Mouse (Mus musculus) stomach, postnatal 0 days (tissue): Measurements from ENCODE around the gene Fam83g. TPM values are rescaled to one million over a fixed set of nuclear protein-coding genes. Genes with fewer than 3 reads are reported as not detected.

Experiments used
- ATAC-seq: fragments of 200-750 bp; cut with Nextera tagmentation; 2 replicates; pipeline ENCODE4 v1.8.0; 2017; ENCODE audit not compliant: low FRiP score, low TSS enrichment
- DNase-seq: peaks from one replicate; pipeline ENCODE4 v3.0.0-alpha.2; 2016; ENCODE audit warnings: low spot score
- H3K27ac ChIP-seq: fragments of 300-500 bp; sonication (generic); replicated peaks from 2 replicates; pipeline ENCODE4 v1.5.1; 2014; ENCODE audit warnings: mild to moderate bottlenecking, control low read depth
- H3K27me3 ChIP-seq: fragments of 300-500 bp; sonication (generic); 2 replicates; pipeline ENCODE4 v1.6.1; 2014; ENCODE audit warnings: low read length; ENCODE audit not compliant: control insufficient read depth, insufficient read depth
- H3K36me3 ChIP-seq: fragments of 300-500 bp; sonication (generic); 2 replicates; pipeline ENCODE4 v1.6.1; 2014; ENCODE audit warnings: low read length, mixed read lengths; ENCODE audit not compliant: control insufficient read depth, insufficient read depth
- H3K4me1 ChIP-seq: fragments of 300-500 bp; sonication (generic); replicated peaks from 2 replicates; pipeline ENCODE4 v1.6.1; 2014; ENCODE audit warnings: antibody characterized with exemption; ENCODE audit not compliant: control insufficient read depth, insufficient read depth
- H3K4me2 ChIP-seq: fragments of 300-500 bp; sonication (generic); replicated peaks from 2 replicates; pipeline ENCODE4 v1.6.1; 2014; ENCODE audit warnings: low read depth, mild to moderate bottlenecking, control low read depth, moderate library complexity
- H3K4me3 ChIP-seq: fragments of 300-500 bp; sonication (generic); 2 replicates; pipeline ENCODE4 v1.5.1; 2014; ENCODE audit warnings: low read depth, low read length, control low read depth
- H3K9ac ChIP-seq: fragments of 300-500 bp; sonication (generic); 2 replicates; pipeline ENCODE4 v1.6.1; 2014; ENCODE audit warnings: mild to moderate bottlenecking, low read length, control low read depth, mixed read lengths
- H3K9me3 ChIP-seq: fragments of 300-500 bp; sonication (generic); 2 replicates; pipeline ENCODE4 v1.6.1; 2016; ENCODE audit warnings: low read length; ENCODE audit not compliant: control insufficient read depth
- CTCF ChIP-seq: IDR thresholded peaks from 2 replicates; pipeline ENCODE4 v1.5.1; 2016; ENCODE audit warnings: antibody characterized with exemption, low read depth, mild to moderate bottlenecking, moderate library complexity
- EP300 ChIP-seq: optimal IDR thresholded peaks from 2 replicates; pipeline ENCODE3; 2016; ENCODE audit warnings: antibody characterized with exemption
- WGBS: fragments of 180-500 bp; shearing (Covaris S2); extraction: QIAGEN DNeasy Blood & Tissue Kit; methylation state at CpG from one replicate; pipeline ENCODE4 v1.1.7; 2014; 5-methylcytosine and 5-hydroxymethylcytosine counted together
- polyA plus RNA-seq: library from polyadenylated mRNA; unstranded; fragments of >200 nt; fragmentation: Nextera tagmentation; extraction: Ambion mirVana; gene quantifications from 2 replicates; pipeline ENCODE4 v1.2.1, GENCODE M21; 2015

Gene Fam83g
- polyA plus RNA-seq, 1 experiment from 2014 or later: 4.5 TPM

DNA sequence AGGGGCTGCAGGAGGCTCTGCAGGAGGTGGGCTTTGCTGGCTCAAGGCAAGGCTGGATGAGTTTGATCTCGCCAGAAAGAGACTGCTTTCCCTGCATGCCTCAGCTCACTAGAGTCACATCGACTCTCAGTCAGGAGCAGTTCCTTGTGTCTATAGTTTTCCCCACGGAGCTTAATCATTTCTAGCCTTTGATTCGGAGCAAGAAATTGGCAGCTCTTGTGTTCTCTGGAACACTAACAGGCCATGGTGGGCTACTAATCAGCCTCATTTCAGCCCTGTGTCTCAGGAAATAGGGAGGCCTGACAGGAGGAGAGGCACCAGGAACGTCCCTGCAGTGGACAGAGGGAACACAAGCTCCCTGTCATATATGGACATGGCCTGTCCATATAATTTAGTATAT is 34.1 kb downstream of the Fam83g start:
- TF ChIP-seq EP300: no peak
- TF ChIP-seq CTCF: no peak
- 69% methylated on average over 5 of the region's 5 CpGs for WGBS

DNA sequence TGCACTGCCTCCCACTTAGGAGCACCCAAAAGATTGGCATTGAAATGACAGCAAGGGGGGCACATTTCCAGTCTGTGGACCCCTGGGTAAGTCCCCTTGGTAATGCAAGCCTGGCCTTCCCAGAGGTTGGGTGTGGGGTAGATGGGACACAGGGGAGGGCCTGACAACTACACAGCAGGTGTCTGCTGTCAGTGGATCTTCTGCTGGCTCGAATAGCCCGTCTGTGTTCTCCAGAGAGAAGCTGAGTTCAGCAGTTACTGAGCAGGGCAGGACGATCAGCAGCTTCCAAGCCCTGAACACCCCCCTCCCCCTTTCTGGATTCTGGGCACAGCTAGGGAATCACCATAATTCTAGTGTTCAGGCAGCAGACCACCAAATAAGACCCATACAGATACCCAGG is 35.5 kb downstream of the Fam83g start:
- no peaks in the 10 kb centered on the region for H3K4me1 ChIP-seq
- H3K4me2 ChIP-seq: no peak overlapping the region
- no peaks in the 10 kb centered on the region for H3K36me3 ChIP-seq
- DNase-seq (no peak), ATAC-seq (no peak)
- H3K27ac ChIP-seq: no peak overlapping the region
- H3K9ac ChIP-seq: no peak overlapping the region
- no peak overlapping the region for H3K4me3 ChIP-seq
- H3K27me3 ChIP-seq: no peaks in the 10 kb centered on the region
- H3K9me3 ChIP-seq: no peaks in the 10 kb centered on the region
- TF ChIP-seq CTCF (no peak), EP300 (no peak)
- 51% methylated on average over 3 of the region's 3 CpGs for WGBS

More for the DNA sequence above, 34.1 kb downstream of the Fam83g start:
- no peak overlapping the region for H3K27ac ChIP-seq
- H3K9me3 ChIP-seq: no peaks in the 10 kb centered on the region
- no peaks in the 10 kb centered on the region for H3K36me3 ChIP-seq
- ATAC-seq (no peak), DNase-seq (no peak)
- no peaks in the 10 kb centered on the region for H3K27me3 ChIP-seq
- H3K4me2 ChIP-seq: no peak overlapping the region
- no peak overlapping the region for H3K9ac ChIP-seq
- no peaks in the 10 kb centered on the region for H3K4me1 ChIP-seq
- H3K4me3 ChIP-seq: no peak overlapping the region

DNA sequence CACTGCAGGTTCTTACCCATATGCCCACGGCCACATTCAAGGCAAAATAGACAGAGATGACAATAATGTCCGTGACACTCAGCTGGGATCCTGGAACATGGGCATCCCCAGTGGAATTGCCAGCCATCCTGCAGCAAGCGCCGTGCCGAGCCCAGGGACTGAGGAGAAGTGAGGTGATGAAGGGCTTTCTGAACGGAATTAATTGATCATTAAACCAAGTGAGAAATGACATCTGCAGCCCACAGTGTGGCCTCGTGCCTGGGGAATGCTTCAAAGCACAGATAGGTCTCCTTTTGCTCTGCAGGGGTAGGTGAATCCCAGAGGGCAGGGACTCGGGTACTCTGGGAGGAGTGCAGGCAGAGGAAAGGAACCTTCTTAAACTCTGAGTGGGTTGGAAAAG is 35.9 kb downstream of the Fam83g start:
- Histone ChIP-seq H3K4me1 (no peaks in the 10 kb centered on the region), H3K27me3 (no peaks in the 10 kb centered on the region), H3K4me2 (no peak overlapping the region), H3K4me3 (no peak overlapping the region), H3K9me3 (no peaks in the 10 kb centered on the region), H3K36me3 (no peaks in the 10 kb centered on the region), H3K27ac (no peak overlapping the region), H3K9ac (no peak overlapping the region)
- no peak for ATAC-seq
- DNase-seq: no peak
- 72% methylated on average over 8 of the region's 8 CpGs for WGBS
- TF ChIP-seq CTCF (no peak), EP300 (no peak)

DNA sequence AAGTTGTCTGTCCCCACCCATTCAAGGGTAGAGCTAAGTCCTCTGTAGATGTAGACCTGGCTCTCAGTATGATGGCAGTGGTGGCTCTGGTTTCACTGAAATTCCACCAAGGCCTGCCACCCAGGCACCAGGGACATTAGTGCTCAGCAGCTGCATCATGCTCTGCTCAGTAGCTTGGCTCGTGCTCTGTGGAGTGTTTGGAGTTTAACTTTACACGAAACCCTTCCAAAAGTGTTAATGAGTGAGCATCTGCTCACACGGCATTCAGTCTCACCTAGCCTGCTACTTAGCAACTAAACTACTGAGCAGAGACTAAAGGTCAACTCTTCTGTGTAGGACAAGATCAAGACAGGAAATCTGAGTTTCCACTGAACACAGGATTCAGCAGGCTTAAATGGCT is 36.7 kb downstream of the Fam83g start, which contains the start of gene Slc5a10:
Gene Slc5a10 (minus strand): TSS at position 191 of the 400 bp plus-strand sequence.
- DNase-seq: no peak
- Histone ChIP-seq H3K9me3 (no peaks in the 10 kb centered on the region), H3K4me2 (no peak within 1 kb of the TSS), H3K36me3 (no peaks in the 10 kb centered on the region), H3K9ac (no peak within 1 kb of the TSS), H3K4me1 (no peaks in the 10 kb centered on the region), H3K27me3 (no peaks in the 10 kb centered on the region), H3K4me3 (no peak within 1 kb of the TSS), H3K27ac (no peak within 1 kb of the TSS)
- WGBS: 70% methylated on average over 3 of the region's 3 CpGs
- no peak for ATAC-seq
- TF ChIP-seq EP300: no peak
- no peak for TF ChIP-seq CTCF

DNA sequence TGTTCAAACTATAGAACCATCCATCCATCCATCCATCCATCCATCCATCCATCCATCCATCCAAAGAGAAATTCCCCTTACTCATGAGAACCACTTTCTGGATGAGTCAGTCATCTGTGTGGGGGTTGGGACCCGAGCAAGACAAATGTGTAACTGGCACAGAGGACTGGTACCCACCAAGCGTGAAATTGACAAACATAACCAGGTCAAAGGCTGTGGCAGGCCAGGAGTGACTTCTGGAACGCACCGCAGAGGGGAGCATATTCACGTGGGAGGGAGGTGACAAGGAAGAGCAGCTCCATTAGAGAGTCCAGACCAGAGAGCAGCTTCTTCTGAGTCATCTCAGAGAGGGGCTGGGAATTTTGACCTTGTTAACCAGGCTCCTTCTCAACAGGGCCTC is 38.2 kb downstream of the Fam83g start:
- Histone ChIP-seq H3K4me2 (no peak overlapping the region), H3K9me3 (no peaks in the 10 kb centered on the region), H3K27ac (no peak overlapping the region), H3K36me3 (no peaks in the 10 kb centered on the region), H3K27me3 (no peaks in the 10 kb centered on the region), H3K9ac (no peak overlapping the region), H3K4me1 (no peaks in the 10 kb centered on the region), H3K4me3 (no peak overlapping the region)
- TF ChIP-seq CTCF: no peak
- no peak for TF ChIP-seq EP300
- no peak for DNase-seq
- no peak for ATAC-seq
- 75% methylated on average over 5 of the region's 5 CpGs for WGBS

DNA sequence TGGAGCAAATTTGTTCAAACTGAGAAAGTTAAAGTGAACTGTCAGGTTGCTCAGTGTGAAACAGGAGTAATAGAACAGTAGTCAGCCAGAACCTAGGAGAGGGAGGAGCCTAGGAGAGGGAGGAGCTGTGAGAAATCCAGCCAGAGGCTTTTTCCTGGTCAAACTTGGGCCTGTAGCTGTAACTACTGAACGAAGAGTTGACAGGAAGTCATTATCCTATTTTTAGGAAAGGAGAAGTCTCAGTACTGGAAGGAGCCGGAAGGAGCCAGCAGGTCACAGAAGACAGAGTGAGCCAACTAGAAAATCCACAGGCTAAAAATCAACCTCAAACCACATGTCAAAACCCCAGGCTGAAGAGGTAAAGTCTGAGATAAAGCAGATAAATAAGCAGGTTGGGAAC is 44.1 kb downstream of the Fam83g start:
- ATAC-seq: no peak
- WGBS: 47% methylated on average over 2 of the region's 2 CpGs
- TF ChIP-seq EP300: no peak
- no peak for TF ChIP-seq CTCF

More for the DNA sequence above, 44.1 kb downstream of the Fam83g start:
- Histone ChIP-seq H3K9ac (no peak overlapping the region), H3K4me2 (no peak overlapping the region), H3K4me1 (no peaks in the 10 kb centered on the region), H3K27ac (0 out of 2 replicates have a peak overlapping the region, but pooled peaks have one; percentile 6), H3K9me3 (no peaks in the 10 kb centered on the region), H3K36me3 (no peaks in the 10 kb centered on the region; the same call in 1 of the 2 replicates), H3K27me3 (no peaks in the 10 kb centered on the region), H3K4me3 (no peak overlapping the region)
- DNase-seq: no peak
